Mouse (Mus musculus): ENCODE results near the gene Fam126b. TPM values are rescaled to one million over a fixed set of nuclear protein-coding genes. Genes with fewer than 3 reads are reported as not detected.
"Not testable (repeated sequence)": the region's sequence is repeated elsewhere in the genome, so short reads cannot be mapped to it uniquely, and the experiment has no call there.

Fam126b gene
- polyA plus RNA-seq (2016; fragmentation: Nextera tagmentation; extraction: Ambion mirVana), result 10.2 and 11.2 TPM in 2 replicates

GRCm38 (mm10) chr1:58586171-58586997 lies at the start of gene Fam126b, which contains the start of gene Ndufb3:
TSS of gene Fam126b (minus strand) at chr1:58586323.
TSS of gene Ndufb3 (plus strand) at chr1:58586384.
- WGBS, result under 1% methylated on average over 41 of the region's 41 CpGs
- H3K9ac ChIP-seq, result peak within 1 kb of the TSS; percentile 87
- peak within 1 kb of the TSS; percentile 91 for H3K4me2 ChIP-seq
- no peaks in the 10 kb centered on the region for H3K27me3 ChIP-seq
- peak within 1 kb of the TSS; percentile 91 for H3K4me3 ChIP-seq (replicated peaks)
- H3K4me1 ChIP-seq, result peaks cover 12% of the 10 kb centered on the region
- H3K27ac ChIP-seq, result peak within 1 kb of the TSS; percentile 78
- ATAC-seq (ENCODE audit: low FRiP score), result peak; percentile 99
- H3K36me3 ChIP-seq (replicated peaks), result no peaks in the 10 kb centered on the region
- no peaks in the 10 kb centered on the region for H3K9me3 ChIP-seq

- not testable (repeated sequence) for H3K27ac ChIP-seq; ATAC-seq (ENCODE audit: low FRiP score); H3K9me3 ChIP-seq; H3K36me3 ChIP-seq (replicated peaks); H3K4me1 ChIP-seq; H3K27me3 ChIP-seq; H3K9ac ChIP-seq; H3K4me3 ChIP-seq (replicated peaks); H3K4me2 ChIP-seq
- WGBS, result 92% methylated on average over 1 of the region's 2 CpGs
Measured at GRCm38 (mm10) chr1:58628847-58629246, 42.7 kb upstream of the Fam126b start.

- WGBS, result 74% methylated on average over 7 of the region's 7 CpGs
- H3K4me3 ChIP-seq (replicated peaks), result no peak overlapping the region
- H3K4me2 ChIP-seq, result no peak overlapping the region
- H3K27ac ChIP-seq, result no peak overlapping the region
- H3K9ac ChIP-seq, result no peak overlapping the region
- H3K36me3 ChIP-seq (replicated peaks), result no peaks in the 10 kb centered on the region
- H3K27me3 ChIP-seq, result no peaks in the 10 kb centered on the region
- H3K9me3 ChIP-seq, result 0 out of 2 replicates have a peak, but pooled peaks cover 4% of the 10 kb centered on the region
- no peak for ATAC-seq (ENCODE audit: low FRiP score)
- no peaks in the 10 kb centered on the region for H3K4me1 ChIP-seq
Measured at GRCm38 (mm10) chr1:58621996-58622748, 36.0 kb upstream of the Fam126b start.

DNA sequence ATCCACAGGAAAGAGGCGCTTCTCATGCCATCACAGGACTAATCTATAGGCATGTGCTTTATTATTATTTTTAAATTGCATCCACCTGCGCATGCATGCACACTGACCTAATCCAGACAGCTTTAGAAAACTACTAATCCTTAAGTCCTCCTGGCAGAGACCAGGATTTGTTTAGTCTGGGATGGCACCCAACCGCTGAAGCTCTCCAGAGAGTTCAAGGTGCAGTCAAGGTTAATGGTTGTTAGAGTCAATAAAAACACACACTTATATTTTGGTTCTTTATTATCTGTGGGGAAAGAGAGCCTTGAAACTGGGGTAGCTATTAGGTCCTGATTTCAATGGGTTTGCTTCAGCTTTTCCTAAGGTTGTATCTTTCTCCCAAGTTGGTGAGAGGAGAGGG lies 35.1 kb upstream of the Fam126b start:
- Histone ChIP-seq H3K4me3 (replicated peaks) (no peak overlapping the region), H3K9me3 (0 out of 2 replicates have a peak, but pooled peaks cover 4% of the 10 kb centered on the region), H3K27ac (no peak overlapping the region), H3K4me1 (no peaks in the 10 kb centered on the region), H3K36me3 (replicated peaks) (no peaks in the 10 kb centered on the region), H3K27me3 (no peaks in the 10 kb centered on the region), H3K9ac (no peak overlapping the region), H3K4me2 (no peak overlapping the region)
- no peak for ATAC-seq (ENCODE audit: low FRiP score)
- 83% methylated on average over 3 of the region's 3 CpGs for WGBS

DNA sequence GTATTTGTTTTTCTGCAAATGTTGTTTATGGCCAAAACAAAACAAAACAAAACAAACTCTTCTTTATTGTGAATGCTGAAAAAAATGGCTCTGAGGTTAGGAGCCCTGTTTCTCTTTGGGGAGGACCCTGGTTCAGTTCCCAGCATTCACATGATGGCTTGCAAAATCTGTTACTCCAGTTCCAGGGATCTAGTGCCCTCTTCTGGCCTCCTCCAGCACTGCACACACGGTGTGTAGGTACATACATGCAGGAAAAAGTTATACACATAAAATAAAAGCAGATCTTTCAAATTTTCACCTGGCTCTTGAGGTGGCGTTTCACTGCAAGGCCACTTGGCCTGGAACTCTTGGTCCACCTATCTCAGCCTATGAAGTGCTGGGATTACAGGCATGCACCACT lies 32.6 kb upstream of the Fam126b start:
- H3K4me1 ChIP-seq, result no peaks in the 10 kb centered on the region
- H3K27me3 ChIP-seq, result no peaks in the 10 kb centered on the region
- ATAC-seq (ENCODE audit: low FRiP score), result no peak
- WGBS, result 86% methylated on average over 2 of the region's 2 CpGs
- no peak overlapping the region for H3K9ac ChIP-seq
- no peak overlapping the region for H3K4me2 ChIP-seq
- no peak overlapping the region for H3K27ac ChIP-seq
- H3K36me3 ChIP-seq (replicated peaks), result no peaks in the 10 kb centered on the region
- H3K9me3 ChIP-seq, result 0 out of 2 replicates have a peak, but pooled peaks cover 4% of the 10 kb centered on the region
- H3K4me3 ChIP-seq (replicated peaks), result no peak overlapping the region

- Histone ChIP-seq H3K9ac (no peak overlapping the region), H3K27me3 (no peaks in the 10 kb centered on the region), H3K4me2 (no peak overlapping the region), H3K9me3 (0 out of 2 replicates have a peak, but pooled peaks cover 4% of the 10 kb centered on the region), H3K4me1 (no peaks in the 10 kb centered on the region), H3K36me3 (replicated peaks) (no peaks in the 10 kb centered on the region), H3K27ac (no peak overlapping the region), H3K4me3 (replicated peaks) (no peak overlapping the region)
- ATAC-seq (ENCODE audit: low FRiP score), result no peak
- WGBS, result 81% methylated on average over 6 of the region's 6 CpGs
Measured at GRCm38 (mm10) chr1:58617978-58618668, 32.0 kb upstream of the Fam126b start.

DNA sequence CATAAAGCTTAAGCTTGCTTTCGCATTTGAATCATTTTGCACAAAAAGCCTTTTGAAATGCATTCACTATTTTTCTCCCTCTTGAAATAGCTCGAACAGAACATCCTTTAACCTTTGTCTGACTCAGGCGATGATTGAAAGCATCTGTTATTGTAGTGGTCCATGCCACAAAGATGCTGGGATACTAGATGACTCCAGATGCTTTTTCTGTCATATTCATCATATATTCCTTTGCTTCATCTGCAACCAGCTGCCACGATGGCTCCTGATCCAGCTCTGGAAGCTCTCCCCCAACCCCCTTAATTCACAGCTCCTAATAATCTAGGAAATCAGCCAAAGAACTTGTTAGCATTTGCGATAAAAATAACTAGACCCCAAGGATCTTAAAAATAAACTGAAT lies 31.0 kb upstream of the Fam126b start:
- H3K9me3 ChIP-seq, result 0 out of 2 replicates have a peak, but pooled peaks cover 4% of the 10 kb centered on the region
- no peak for ATAC-seq (ENCODE audit: low FRiP score)
- no peaks in the 10 kb centered on the region for H3K4me1 ChIP-seq
- H3K36me3 ChIP-seq (replicated peaks), result no peaks in the 10 kb centered on the region
- WGBS, result 56% methylated on average over 5 of the region's 5 CpGs
- H3K4me3 ChIP-seq (replicated peaks), result no peak overlapping the region
- H3K27ac ChIP-seq, result no peak overlapping the region
- H3K27me3 ChIP-seq, result no peaks in the 10 kb centered on the region
- no peak overlapping the region for H3K4me2 ChIP-seq
- H3K9ac ChIP-seq, result no peak overlapping the region

GRCm38 (mm10) chr1:58616176-58616575 lies 30.1 kb upstream of the Fam126b start:
- no peak overlapping the region for H3K4me3 ChIP-seq (replicated peaks)
- ATAC-seq (ENCODE audit: low FRiP score), result no peak
- H3K4me1 ChIP-seq, result no peaks in the 10 kb centered on the region
- 75% methylated on average over 3 of the region's 3 CpGs for WGBS
- H3K4me2 ChIP-seq, result no peak overlapping the region
- H3K27me3 ChIP-seq, result no peaks in the 10 kb centered on the region
- H3K27ac ChIP-seq, result no peak overlapping the region
- no peak overlapping the region for H3K9ac ChIP-seq
- 0 out of 2 replicates have a peak, but pooled peaks cover 4% of the 10 kb centered on the region for H3K9me3 ChIP-seq
- no peaks in the 10 kb centered on the region for H3K36me3 ChIP-seq (replicated peaks)

DNA sequence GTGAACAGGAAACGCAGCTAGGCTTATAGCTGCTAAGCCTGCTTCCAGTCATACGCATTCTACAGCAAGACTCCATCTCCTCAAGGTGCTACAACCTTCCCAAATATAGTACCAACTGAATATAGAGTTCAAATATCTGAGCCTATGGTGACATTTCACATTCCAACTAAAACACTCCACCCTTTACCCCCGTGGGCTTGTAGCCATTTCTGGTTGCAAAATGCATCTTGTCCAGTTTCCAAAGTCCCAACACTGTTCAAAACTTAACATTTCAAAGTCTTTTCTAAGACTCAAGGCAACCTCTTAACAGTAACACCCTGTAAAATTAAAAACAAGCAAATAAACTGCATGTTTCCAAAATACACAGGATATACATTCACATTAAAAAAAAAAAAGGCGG lies 29.0 kb upstream of the Fam126b start:
- 89% methylated on average over 4 of the region's 4 CpGs for WGBS
- no peaks in the 10 kb centered on the region for H3K4me1 ChIP-seq
- H3K36me3 ChIP-seq (replicated peaks), result no peaks in the 10 kb centered on the region
- H3K9ac ChIP-seq, result no peak overlapping the region
- H3K9me3 ChIP-seq, result 0 out of 2 replicates have a peak, but pooled peaks cover 4% of the 10 kb centered on the region
- no peak overlapping the region for H3K4me2 ChIP-seq
- no peak overlapping the region for H3K27ac ChIP-seq
- ATAC-seq (ENCODE audit: low FRiP score), result no peak
- H3K4me3 ChIP-seq (replicated peaks), result no peak overlapping the region
- no peaks in the 10 kb centered on the region for H3K27me3 ChIP-seq

DNA sequence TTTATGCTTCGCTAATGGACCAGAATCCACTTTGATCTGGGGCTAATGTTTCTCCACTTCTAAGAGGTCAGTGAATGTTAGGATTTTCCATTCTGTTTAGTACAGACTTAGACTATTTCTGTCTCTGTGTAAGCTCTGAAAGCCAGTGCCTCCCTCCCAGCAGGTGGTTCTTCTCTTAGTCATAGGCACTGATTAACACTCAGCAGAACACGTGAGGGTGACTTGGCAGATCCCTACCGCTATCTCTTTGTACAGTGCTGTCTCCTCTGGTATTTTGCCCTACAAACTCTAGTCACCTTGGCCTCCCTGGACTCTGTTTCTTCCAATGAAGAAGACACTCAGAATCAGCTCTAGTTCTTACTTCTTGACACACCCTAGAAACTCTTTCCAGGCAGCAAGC lies 28.3 kb upstream of the Fam126b start:
- 0 out of 2 replicates have a peak, but pooled peaks cover 4% of the 10 kb centered on the region for H3K9me3 ChIP-seq
- WGBS, result 66% methylated on average over 3 of the region's 3 CpGs
- no peaks in the 10 kb centered on the region for H3K4me1 ChIP-seq
- H3K4me3 ChIP-seq (replicated peaks), result no peak overlapping the region
- H3K27me3 ChIP-seq, result no peaks in the 10 kb centered on the region
- H3K9ac ChIP-seq, result no peak overlapping the region
- no peak overlapping the region for H3K4me2 ChIP-seq
- no peak overlapping the region for H3K27ac ChIP-seq
- ATAC-seq (ENCODE audit: low FRiP score), result no peak
- H3K36me3 ChIP-seq (replicated peaks), result no peaks in the 10 kb centered on the region

GRCm38 (mm10) chr1:58613786-58614185 lies 27.7 kb upstream of the Fam126b start:
- H3K27me3 ChIP-seq, result no peaks in the 10 kb centered on the region
- 0 out of 2 replicates have a peak, but pooled peaks cover 2% of the 10 kb centered on the region for H3K9me3 ChIP-seq
- no peaks in the 10 kb centered on the region for H3K36me3 ChIP-seq (replicated peaks)
- no peak for ATAC-seq (ENCODE audit: low FRiP score)
- no peak overlapping the region for H3K27ac ChIP-seq
- H3K4me2 ChIP-seq, result no peak overlapping the region
- no peak overlapping the region for H3K9ac ChIP-seq
- WGBS, result 85% methylated on average over 6 of the region's 6 CpGs
- no peaks in the 10 kb centered on the region for H3K4me1 ChIP-seq
- H3K4me3 ChIP-seq (replicated peaks), result no peak overlapping the region

DNA sequence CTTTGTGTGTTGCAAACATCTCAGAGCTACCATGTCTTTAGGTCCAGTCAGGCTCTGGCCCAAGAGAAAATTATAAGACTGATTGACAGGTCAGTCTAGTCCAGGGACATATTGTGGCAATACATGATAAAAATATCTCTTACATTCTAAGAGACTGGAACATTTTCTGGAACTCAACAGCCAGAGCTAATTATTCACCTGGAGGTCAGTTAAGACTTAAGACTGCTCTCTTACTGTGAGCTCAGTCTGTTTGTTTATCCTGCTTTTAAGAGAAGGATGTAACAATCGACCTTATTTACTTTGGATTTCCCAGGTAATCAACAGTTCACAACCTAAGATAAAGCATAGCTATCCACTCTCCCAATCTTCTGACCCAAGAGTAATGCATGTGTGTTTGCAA lies 24.5 kb upstream of the Fam126b start:
- Histone ChIP-seq H3K4me1 (no peaks in the 10 kb centered on the region), H3K9ac (no peak overlapping the region), H3K36me3 (replicated peaks) (no peaks in the 10 kb centered on the region), H3K9me3 (peaks cover 5% of the 10 kb centered on the region; the same call in 1 of the 2 replicates), H3K4me3 (replicated peaks) (no peak overlapping the region), H3K27ac (no peak overlapping the region), H3K4me2 (no peak overlapping the region), H3K27me3 (no peaks in the 10 kb centered on the region)
- WGBS, result 50% methylated on average over 1 of the region's 1 CpGs
- no peak for ATAC-seq (ENCODE audit: low FRiP score)
